In genomic region chr1:92102825-92103224, GRCm38 (mm10) we compare ENCODE assay signal across 23 mouse cellular contexts.
"Had no signal": no experiment of that assay in that cellular context is flagged by ENCODE, and none has a peak within 500 bp of the region (broad histone marks: within the 10 kb centered on the region; RNA-seq: fewer than 3 reads in every experiment).

No protein-coding gene starts in this region.

- H3K4me1 ChIP-seq: limb, embryonic 13.5 days had no signal

- H3K27me3 ChIP-seq: limb, embryonic 13.5 days; liver, embryonic 12.5 days; liver, embryonic 15.5 days; lung, embryonic 15.5 days; megakaryocyte, embryonic 14.5 days; midbrain, embryonic 13.5 days; neural tube, embryonic 13.5 days had no signal

- ATAC-seq: liver, embryonic 12.5 days; midbrain, embryonic 13.5 days; midbrain, embryonic 16.5 days had no signal

- H3K4me3 ChIP-seq: limb, embryonic 10.5 days; limb, embryonic 13.5 days; liver, embryonic 12.5 days; liver, embryonic 15.5 days; lung, embryonic 15.5 days; megakaryocyte, embryonic 14.5 days; midbrain, embryonic 10.5 days; midbrain, embryonic 13.5 days; myocyte; neural tube, embryonic 13.5 days had no signal

- H3K27ac ChIP-seq: kidney, postnatal 0 days; limb, embryonic 10.5 days; limb, embryonic 13.5 days; liver, embryonic 12.5 days; liver, embryonic 15.5 days; lung, embryonic 15.5 days; midbrain, embryonic 10.5 days; midbrain, embryonic 13.5 days; neural tube, embryonic 13.5 days; stomach, postnatal 0 days had no signal

- DNase-seq: kidney, postnatal 36 days; liver; lung, adult 18-20 months; lung, postnatal 10 days; lung, postnatal 36 days; retina, postnatal 1 day; right cerebral cortex, postnatal 25 days; thymus, adult 2 months; thymus, postnatal 14 days; thymus, postnatal 4 days had no signal

- H3K36me3 ChIP-seq: limb, embryonic 10.5 days; limb, embryonic 13.5 days; liver, embryonic 12.5 days; liver, embryonic 15.5 days; lung, embryonic 15.5 days; midbrain, embryonic 10.5 days; midbrain, embryonic 13.5 days; neural tube, embryonic 13.5 days had no signal

- H3K9ac ChIP-seq: limb, embryonic 13.5 days; liver, embryonic 12.5 days; liver, embryonic 15.5 days; lung, embryonic 15.5 days; midbrain, embryonic 13.5 days; neural tube, embryonic 13.5 days had no signal
